Mouse (Mus musculus): Measurements from ENCODE around the gene Cacng5. TPM values are rescaled to one million over a fixed set of nuclear protein-coding genes. Genes with fewer than 3 reads are reported as not detected.

Cacng5 gene
- polyA plus RNA-seq, 2 experiments = 0.04 to 0.10 TPM

DNA sequence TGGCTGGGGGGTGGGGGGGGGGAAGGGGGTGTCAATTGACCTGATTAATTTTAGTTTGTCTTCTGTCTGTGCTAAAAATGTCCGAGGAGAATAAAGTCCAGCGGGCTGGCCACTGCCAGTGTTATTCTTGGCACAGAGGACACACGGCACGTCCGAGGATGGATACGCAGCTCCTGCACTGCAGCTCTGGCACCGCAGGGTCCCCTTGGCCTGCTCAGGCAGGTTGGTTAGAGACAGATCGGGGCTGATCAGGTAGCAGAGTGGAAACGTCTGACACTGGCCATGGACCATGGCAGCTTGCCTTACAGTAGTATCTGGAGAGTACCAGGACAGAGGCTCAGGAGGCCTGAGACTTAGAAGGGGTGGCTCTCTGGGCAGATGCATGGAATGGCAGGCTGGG lies 35.4 kb upstream of the Cacng5 start:
- DNase-seq (ENCODE audit: low spot score) (no peak), ATAC-seq (ENCODE audit: low FRiP score, low read depth) (no peak)
- no peaks in the 10 kb centered on the region for H3K27me3 ChIP-seq (ENCODE audit: control insufficient read depth, insufficient read depth, low read length)
- H3K9me3 ChIP-seq (ENCODE audit: control insufficient read depth, low read length) = no peaks in the 10 kb centered on the region
- no peak for TF ChIP-seq POLR2A (IDR thresholded peaks at IDR 0.05; ENCODE audit: borderline replicate concordance, extremely low read depth, insufficient read depth, insufficient read length)
- no peak overlapping the region for H3K9ac ChIP-seq (ENCODE audit: low read depth, low read length, severe bottlenecking)
- no peaks in the 10 kb centered on the region for H3K4me1 ChIP-seq (ENCODE audit: control insufficient read depth, insufficient read depth, low read length)
- H3K4me3 ChIP-seq (replicated peaks; ENCODE audit: low read length) = no peak overlapping the region
- H3K36me3 ChIP-seq (ENCODE audit: control insufficient read depth, insufficient read depth, low read length) = peaks cover 11% of the 10 kb centered on the region; the same call in 1 of the 2 replicates
- no peak overlapping the region for H3K27ac ChIP-seq (replicated peaks; ENCODE audit: low read depth, low read length)
- 70% methylated on average over 9 of the region's 9 CpGs for WGBS
- no peak overlapping the region for H3K4me2 ChIP-seq (replicated peaks; ENCODE audit: low read depth, low read length, severe bottlenecking)

DNA sequence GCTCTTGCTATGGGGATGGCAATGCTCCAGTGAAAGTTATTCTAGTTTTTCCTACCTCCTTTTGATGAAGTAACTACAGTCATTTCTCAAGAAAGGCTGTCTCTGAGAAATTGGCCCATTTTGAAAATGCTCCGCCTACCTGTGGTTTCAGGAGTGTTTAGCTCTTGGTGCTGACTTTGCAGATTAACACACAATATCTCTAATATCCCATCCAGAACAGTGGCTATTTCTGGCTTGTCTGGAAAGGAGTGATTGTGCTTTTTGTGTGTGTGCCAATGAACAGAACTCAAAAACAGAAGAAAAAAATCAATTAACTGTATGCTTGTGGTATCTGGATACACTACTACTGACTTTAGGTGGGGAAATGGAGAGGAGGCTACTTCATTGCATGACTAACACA lies 33.1 kb upstream of the Cacng5 start:
- no peaks in the 10 kb centered on the region for H3K4me1 ChIP-seq (ENCODE audit: control insufficient read depth, insufficient read depth, low read length)
- ATAC-seq (ENCODE audit: low FRiP score, low read depth) = no peak

DNA sequence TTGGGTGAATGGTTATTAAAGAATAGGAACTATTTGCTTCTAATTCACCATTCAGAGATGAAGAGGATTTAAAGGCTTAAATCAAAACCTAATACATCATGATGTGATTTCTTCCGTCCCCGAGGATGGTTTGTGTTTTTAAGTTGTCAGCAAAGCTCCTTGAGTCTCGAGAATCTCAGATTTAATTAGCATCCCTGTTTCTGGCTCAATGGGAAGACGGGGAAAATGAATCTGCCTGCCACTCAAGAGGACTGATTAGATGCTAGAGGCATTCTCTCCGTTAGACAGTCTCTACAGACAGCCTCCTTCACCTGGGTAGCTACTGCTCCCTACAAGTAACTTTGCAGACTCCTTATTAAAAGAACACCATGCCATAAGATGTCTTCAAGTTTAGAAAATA lies 32.0 kb upstream of the Cacng5 start:
- H3K4me2 ChIP-seq (replicated peaks; ENCODE audit: low read depth, low read length, severe bottlenecking) = no peak overlapping the region
- H3K36me3 ChIP-seq (ENCODE audit: control insufficient read depth, insufficient read depth, low read length) = peaks cover 11% of the 10 kb centered on the region; the same call in 1 of the 2 replicates
- DNase-seq (ENCODE audit: low spot score) = no peak
- H3K4me1 ChIP-seq (ENCODE audit: control insufficient read depth, insufficient read depth, low read length) = no peaks in the 10 kb centered on the region
- H3K27me3 ChIP-seq (ENCODE audit: control insufficient read depth, insufficient read depth, low read length) = no peaks in the 10 kb centered on the region
- WGBS = 75% methylated on average over 5 of the region's 5 CpGs
- H3K27ac ChIP-seq (replicated peaks; ENCODE audit: low read depth, low read length) = no peak overlapping the region
- no peak overlapping the region for H3K9ac ChIP-seq (ENCODE audit: low read depth, low read length, severe bottlenecking)
- no peaks in the 10 kb centered on the region for H3K9me3 ChIP-seq (ENCODE audit: control insufficient read depth, low read length)
- no peak overlapping the region for H3K4me3 ChIP-seq (replicated peaks; ENCODE audit: low read length)
- ATAC-seq (ENCODE audit: low FRiP score, low read depth) = no peak
- TF ChIP-seq POLR2A (IDR thresholded peaks at IDR 0.05; ENCODE audit: borderline replicate concordance, extremely low read depth, insufficient read depth, insufficient read length) = no peak

More for the DNA sequence above, 33.1 kb upstream of the Cacng5 start:
- no peak overlapping the region for H3K9ac ChIP-seq (ENCODE audit: low read depth, low read length, severe bottlenecking)
- no peak for TF ChIP-seq POLR2A (IDR thresholded peaks at IDR 0.05; ENCODE audit: borderline replicate concordance, extremely low read depth, insufficient read depth, insufficient read length)
- H3K36me3 ChIP-seq (ENCODE audit: control insufficient read depth, insufficient read depth, low read length) = peaks cover 11% of the 10 kb centered on the region; the same call in 1 of the 2 replicates
- H3K4me2 ChIP-seq (replicated peaks; ENCODE audit: low read depth, low read length, severe bottlenecking) = no peak overlapping the region
- no peak overlapping the region for H3K4me3 ChIP-seq (replicated peaks; ENCODE audit: low read length)
- no peak overlapping the region for H3K27ac ChIP-seq (replicated peaks; ENCODE audit: low read depth, low read length)
- no peak for DNase-seq (ENCODE audit: low spot score)
- 92% methylated on average over 1 of the region's 1 CpGs for WGBS
- H3K9me3 ChIP-seq (ENCODE audit: control insufficient read depth, low read length) = no peaks in the 10 kb centered on the region
- H3K27me3 ChIP-seq (ENCODE audit: control insufficient read depth, insufficient read depth, low read length) = no peaks in the 10 kb centered on the region

DNA sequence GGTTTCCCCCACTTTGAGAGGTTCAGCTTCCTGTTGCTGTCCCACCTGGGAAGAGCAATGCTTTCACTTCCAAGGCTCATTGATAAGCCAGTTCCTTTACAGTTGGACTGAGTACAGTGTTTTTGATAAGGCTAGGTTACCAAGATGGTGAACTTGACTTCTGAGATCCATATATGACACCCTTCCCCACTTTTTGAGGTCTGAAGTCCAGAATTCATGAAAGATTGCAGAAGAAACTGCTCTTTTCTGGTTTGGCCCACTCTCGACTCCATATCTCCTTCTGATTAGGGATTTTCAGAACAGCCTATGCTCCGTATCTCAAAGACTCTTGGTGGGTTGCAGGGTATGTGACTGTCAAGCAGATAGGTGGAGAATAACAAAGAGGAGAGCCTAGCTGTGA lies 22.1 kb upstream of the Cacng5 start:
- H3K36me3 ChIP-seq (ENCODE audit: control insufficient read depth, insufficient read depth, low read length) = peaks cover 14% of the 10 kb centered on the region
- no peaks in the 10 kb centered on the region for H3K27me3 ChIP-seq (ENCODE audit: control insufficient read depth, insufficient read depth, low read length)
- no peak overlapping the region for H3K4me2 ChIP-seq (replicated peaks; ENCODE audit: low read depth, low read length, severe bottlenecking)
- ATAC-seq (ENCODE audit: low FRiP score, low read depth) (no peak), DNase-seq (ENCODE audit: low spot score) (no peak)
- no peak overlapping the region for H3K27ac ChIP-seq (replicated peaks; ENCODE audit: low read depth, low read length)
- H3K4me3 ChIP-seq (replicated peaks; ENCODE audit: low read length) = no peak overlapping the region
- WGBS = 94% methylated on average over 2 of the region's 2 CpGs
- no peaks in the 10 kb centered on the region for H3K4me1 ChIP-seq (ENCODE audit: control insufficient read depth, insufficient read depth, low read length)
- no peak for TF ChIP-seq POLR2A (IDR thresholded peaks at IDR 0.05; ENCODE audit: borderline replicate concordance, extremely low read depth, insufficient read depth, insufficient read length)
- H3K9ac ChIP-seq (ENCODE audit: low read depth, low read length, severe bottlenecking) = no peak overlapping the region
- peaks cover 15% of the 10 kb centered on the region for H3K9me3 ChIP-seq (ENCODE audit: control insufficient read depth, low read length)

DNA sequence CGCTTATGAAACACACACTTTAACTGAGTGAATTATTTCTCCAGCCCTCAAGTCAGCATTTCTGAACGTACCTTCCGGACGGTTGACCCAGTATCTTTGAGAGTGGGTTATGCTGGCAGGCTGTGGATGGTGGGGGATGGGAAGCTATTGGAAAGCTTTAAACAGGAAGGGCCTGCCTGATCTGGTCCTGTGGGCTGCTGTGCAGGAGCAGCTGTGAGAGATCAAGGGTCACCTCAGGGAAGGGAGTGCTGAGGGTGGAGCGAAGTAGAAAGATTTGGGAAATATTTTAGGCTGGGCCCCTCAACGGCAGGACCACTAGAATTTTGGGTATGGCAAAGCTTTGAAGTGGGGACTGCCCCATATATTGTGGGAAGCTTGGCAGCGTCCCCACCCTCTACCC lies 16.9 kb upstream of the Cacng5 start:
- Histone ChIP-seq H3K36me3 (ENCODE audit: control insufficient read depth, insufficient read depth, low read length) (no peaks in the 10 kb centered on the region), H3K4me2 (replicated peaks; ENCODE audit: low read depth, low read length, severe bottlenecking) (no peak overlapping the region), H3K9me3 (ENCODE audit: control insufficient read depth, low read length) (no peaks in the 10 kb centered on the region), H3K27ac (replicated peaks; ENCODE audit: low read depth, low read length) (no peak overlapping the region), H3K9ac (ENCODE audit: low read depth, low read length, severe bottlenecking) (no peak overlapping the region), H3K4me1 (ENCODE audit: control insufficient read depth, insufficient read depth, low read length) (no peaks in the 10 kb centered on the region), H3K4me3 (replicated peaks; ENCODE audit: low read length) (no peak overlapping the region), H3K27me3 (ENCODE audit: control insufficient read depth, insufficient read depth, low read length) (no peaks in the 10 kb centered on the region)
- ATAC-seq (ENCODE audit: low FRiP score, low read depth) = no peak
- DNase-seq (ENCODE audit: low spot score) = no peak
- WGBS = 65% methylated on average over 7 of the region's 7 CpGs
- no peak for TF ChIP-seq POLR2A (IDR thresholded peaks at IDR 0.05; ENCODE audit: borderline replicate concordance, extremely low read depth, insufficient read depth, insufficient read length)

DNA sequence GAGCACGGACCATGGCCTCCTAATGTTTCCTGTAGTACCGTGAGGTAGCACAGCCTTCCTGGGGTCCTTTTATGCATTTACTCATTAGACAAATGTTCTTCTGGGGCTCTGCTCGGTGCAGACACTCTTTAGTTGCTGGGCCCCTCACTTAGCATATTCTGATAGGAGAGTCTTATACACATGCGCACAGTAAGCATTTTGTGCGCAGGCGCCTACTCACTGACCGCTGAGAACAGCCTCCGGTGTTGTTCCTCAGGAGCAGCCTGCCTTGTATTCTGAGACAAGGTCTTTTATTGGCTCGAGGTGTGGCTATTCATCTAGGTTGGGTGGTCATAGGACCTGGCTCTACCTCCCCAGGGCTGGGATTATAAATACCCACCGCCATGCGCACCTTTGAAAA lies 16.4 kb upstream of the Cacng5 start:
- H3K4me2 ChIP-seq (replicated peaks; ENCODE audit: low read depth, low read length, severe bottlenecking) = no peak overlapping the region
- DNase-seq (ENCODE audit: low spot score) (no peak), ATAC-seq (ENCODE audit: low FRiP score, low read depth) (no peak)
- no peaks in the 10 kb centered on the region for H3K27me3 ChIP-seq (ENCODE audit: control insufficient read depth, insufficient read depth, low read length)
- 75% methylated on average over 11 of the region's 11 CpGs for WGBS
- no peaks in the 10 kb centered on the region for H3K4me1 ChIP-seq (ENCODE audit: control insufficient read depth, insufficient read depth, low read length)
- no peaks in the 10 kb centered on the region for H3K36me3 ChIP-seq (ENCODE audit: control insufficient read depth, insufficient read depth, low read length)
- no peaks in the 10 kb centered on the region for H3K9me3 ChIP-seq (ENCODE audit: control insufficient read depth, low read length)
- TF ChIP-seq POLR2A (IDR thresholded peaks at IDR 0.05; ENCODE audit: borderline replicate concordance, extremely low read depth, insufficient read depth, insufficient read length) = no peak
- no peak overlapping the region for H3K27ac ChIP-seq (replicated peaks; ENCODE audit: low read depth, low read length)
- no peak overlapping the region for H3K9ac ChIP-seq (ENCODE audit: low read depth, low read length, severe bottlenecking)
- no peak overlapping the region for H3K4me3 ChIP-seq (replicated peaks; ENCODE audit: low read length)
